Mouse (Mus musculus): Measurements from ENCODE around the gene Wipf1. TPM values are rescaled to one million over a fixed set of nuclear protein-coding genes. Genes with fewer than 3 reads are reported as not detected.
"Not testable (repeated sequence)": the region's sequence is repeated elsewhere in the genome, so short reads cannot be mapped to it uniquely, and the experiment has no call there.

The Wipf1 gene
- polyA plus RNA-seq, 1 experiment from 2014 or later = 1.9 TPM

DNA sequence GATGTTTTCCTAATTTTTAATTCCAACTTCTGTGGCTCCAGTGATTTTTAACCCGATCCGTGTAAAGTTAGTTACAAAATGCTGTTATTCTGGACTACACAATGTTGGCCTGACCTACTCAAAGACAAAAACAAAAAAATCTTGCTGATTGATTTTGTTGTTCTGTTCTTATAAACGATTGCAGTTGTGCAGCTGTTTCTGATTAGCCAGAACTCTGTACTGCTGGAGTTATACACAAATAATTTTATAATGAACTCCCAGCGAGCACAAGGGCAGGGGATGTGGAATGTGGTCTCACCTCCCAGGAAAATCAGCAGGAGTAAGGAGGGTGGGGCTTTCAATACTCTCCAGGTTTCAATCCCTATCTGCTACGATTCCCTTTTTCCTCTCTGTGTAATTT is 10.6 kb downstream of the Wipf1 start:
- Histone ChIP-seq H3K27ac (replicated peaks) (no peak overlapping the region), H3K36me3 (no peaks in the 10 kb centered on the region), H3K4me3 (no peak overlapping the region), H3K4me2 (replicated peaks) (no peak overlapping the region), H3K27me3 (no peaks in the 10 kb centered on the region), H3K9me3 (no peaks in the 10 kb centered on the region), H3K9ac (replicated peaks) (no peak overlapping the region), H3K4me1 (no peaks in the 10 kb centered on the region)
- WGBS = 86% methylated on average over 5 of the region's 5 CpGs
- no peak for ATAC-seq (replicated peaks)

- no peak overlapping the region for H3K9ac ChIP-seq (replicated peaks)
- 99% methylated on average over 2 of the region's 2 CpGs for WGBS
- H3K4me2 ChIP-seq (replicated peaks) = no peak overlapping the region
- H3K9me3 ChIP-seq = no peaks in the 10 kb centered on the region
- H3K27me3 ChIP-seq = no peaks in the 10 kb centered on the region
- H3K27ac ChIP-seq (replicated peaks) = no peak overlapping the region
- no peak overlapping the region for H3K4me3 ChIP-seq
- no peak for ATAC-seq (replicated peaks)
- H3K36me3 ChIP-seq = no peaks in the 10 kb centered on the region
- no peaks in the 10 kb centered on the region for H3K4me1 ChIP-seq
Measured at GRCm38 (mm10) chr2:73518311-73518710, 11.2 kb downstream of the Wipf1 start.

DNA sequence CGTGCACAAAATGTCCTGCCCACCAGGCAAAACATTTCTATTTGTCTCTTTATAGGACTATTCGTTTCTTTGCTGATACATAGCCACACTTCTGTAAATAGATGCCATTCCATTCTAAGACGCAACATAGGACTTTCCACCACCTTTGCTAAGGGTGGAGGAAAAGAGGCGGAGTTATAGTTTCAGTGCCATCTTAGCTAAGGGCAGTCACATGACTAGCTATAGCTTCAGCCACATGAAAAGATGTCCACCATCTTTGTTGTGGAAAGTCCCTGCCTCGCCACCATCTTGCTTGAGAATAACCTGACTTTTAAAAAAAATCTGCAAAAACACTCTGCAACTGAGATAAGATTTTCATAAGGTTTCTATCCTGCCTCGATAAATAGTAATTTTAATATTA is 15.4 kb downstream of the Wipf1 start:
- H3K4me3 ChIP-seq = no peak overlapping the region
- no peak overlapping the region for H3K9ac ChIP-seq (replicated peaks)
- H3K4me2 ChIP-seq (replicated peaks) = no peak overlapping the region
- WGBS = 93% methylated on average over 6 of the region's 6 CpGs
- H3K4me1 ChIP-seq = no peaks in the 10 kb centered on the region
- no peaks in the 10 kb centered on the region for H3K36me3 ChIP-seq
- no peaks in the 10 kb centered on the region for H3K27me3 ChIP-seq
- H3K27ac ChIP-seq (replicated peaks) = no peak overlapping the region
- no peak for ATAC-seq (replicated peaks)
- H3K9me3 ChIP-seq = no peaks in the 10 kb centered on the region

DNA sequence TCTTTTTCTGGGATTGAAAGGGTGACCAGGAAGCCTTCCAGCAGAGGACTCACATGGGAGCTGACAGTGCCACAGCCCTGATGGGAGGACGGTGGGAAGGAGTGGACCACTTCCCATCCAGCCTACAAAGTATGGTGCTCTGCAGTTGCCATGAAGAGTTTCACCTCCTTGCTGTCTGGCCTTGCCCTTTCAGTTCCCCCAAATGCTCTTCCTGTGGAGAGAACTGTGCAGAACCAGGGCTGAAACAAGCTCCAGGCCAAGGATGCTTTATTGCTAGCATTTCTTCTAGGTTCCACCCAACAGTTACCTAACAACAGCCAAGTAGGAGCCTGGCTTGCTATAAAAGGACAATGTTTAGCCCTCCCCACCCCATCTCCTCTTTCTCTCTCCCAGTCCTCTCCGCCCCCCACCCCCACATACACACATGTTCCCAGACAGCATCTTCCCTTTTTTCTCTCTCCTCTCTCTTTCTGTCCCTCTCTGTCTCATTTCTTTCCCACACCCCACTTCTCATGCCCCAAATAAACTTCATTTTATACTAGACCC is 16.3 kb downstream of the Wipf1 start:
- no peak overlapping the region for H3K4me3 ChIP-seq
- H3K4me1 ChIP-seq = no peaks in the 10 kb centered on the region
- no peaks in the 10 kb centered on the region for H3K36me3 ChIP-seq
- no peak overlapping the region for H3K4me2 ChIP-seq (replicated peaks)
- no peaks in the 10 kb centered on the region for H3K27me3 ChIP-seq
- no peak for ATAC-seq (replicated peaks)
- WGBS = 86% methylated on average over 2 of the region's 2 CpGs
- H3K9ac ChIP-seq (replicated peaks) = no peak overlapping the region
- no peaks in the 10 kb centered on the region for H3K9me3 ChIP-seq
- H3K27ac ChIP-seq (replicated peaks) = no peak overlapping the region

DNA sequence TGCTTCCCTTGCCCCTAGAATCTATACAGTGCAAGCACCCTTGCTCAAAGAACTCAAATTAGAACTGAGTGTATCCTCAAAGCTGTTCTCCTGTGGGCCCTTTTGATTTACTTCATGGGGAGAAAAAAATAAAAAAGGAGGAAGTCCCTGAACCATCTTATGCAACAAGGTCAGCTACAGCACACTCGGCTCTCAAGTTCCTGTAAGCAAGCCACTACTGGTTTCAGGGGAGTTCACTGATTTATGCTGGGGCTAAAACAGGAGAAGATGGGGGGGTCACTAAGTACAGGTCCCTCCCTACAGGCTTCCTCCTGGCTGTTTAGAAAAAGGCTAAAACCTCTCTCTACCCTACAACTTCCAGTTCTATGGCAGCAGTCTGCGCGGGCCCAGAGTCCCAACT is 17.5 kb downstream of the Wipf1 start:
- Histone ChIP-seq H3K4me2 (replicated peaks) (no peak overlapping the region), H3K9me3 (no peaks in the 10 kb centered on the region), H3K36me3 (no peaks in the 10 kb centered on the region), H3K9ac (replicated peaks) (no peak overlapping the region), H3K4me1 (no peaks in the 10 kb centered on the region), H3K27me3 (no peaks in the 10 kb centered on the region), H3K27ac (replicated peaks) (no peak overlapping the region), H3K4me3 (no peak overlapping the region)
- 89% methylated on average over 3 of the region's 3 CpGs for WGBS
- ATAC-seq (replicated peaks) = no peak

DNA sequence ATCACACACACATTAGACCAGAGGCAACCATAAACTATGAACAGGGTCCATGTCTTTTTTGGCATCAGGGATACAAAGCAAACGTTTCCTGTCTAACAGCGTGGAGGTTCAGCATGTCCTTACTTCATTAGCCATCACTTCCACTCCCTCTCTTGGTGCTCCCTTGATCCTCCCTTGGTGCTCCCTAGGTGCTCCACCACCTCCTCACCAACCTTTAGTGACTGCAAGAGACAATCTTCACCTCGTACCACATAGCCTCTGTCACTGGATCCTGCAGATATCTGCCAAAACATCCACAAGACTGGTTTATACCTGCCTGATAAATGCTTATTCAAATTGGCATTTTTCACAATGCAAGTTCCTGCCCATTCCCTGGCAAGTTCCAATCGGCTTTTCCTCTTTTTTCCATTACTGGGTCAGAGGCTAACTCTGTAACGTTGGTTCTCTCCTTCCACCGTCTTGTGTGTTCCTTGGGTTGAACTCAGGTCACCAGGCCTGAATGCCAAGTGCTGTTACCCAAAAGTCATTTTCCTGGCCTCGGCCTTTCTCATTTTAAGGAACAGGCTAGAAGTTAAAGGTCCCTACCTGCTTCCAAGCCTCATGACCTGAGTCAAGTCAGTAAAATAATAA is 18.7 kb downstream of the Wipf1 start:
- H3K9me3 ChIP-seq = no peaks in the 10 kb centered on the region
- no peaks in the 10 kb centered on the region for H3K4me1 ChIP-seq
- 91% methylated on average over 7 of the region's 7 CpGs for WGBS
- H3K27ac ChIP-seq (replicated peaks) = no peak overlapping the region
- H3K27me3 ChIP-seq = no peaks in the 10 kb centered on the region
- no peak overlapping the region for H3K9ac ChIP-seq (replicated peaks)
- H3K4me2 ChIP-seq (replicated peaks) = no peak overlapping the region
- no peak for ATAC-seq (replicated peaks)
- no peaks in the 10 kb centered on the region for H3K36me3 ChIP-seq
- H3K4me3 ChIP-seq = no peak overlapping the region

DNA sequence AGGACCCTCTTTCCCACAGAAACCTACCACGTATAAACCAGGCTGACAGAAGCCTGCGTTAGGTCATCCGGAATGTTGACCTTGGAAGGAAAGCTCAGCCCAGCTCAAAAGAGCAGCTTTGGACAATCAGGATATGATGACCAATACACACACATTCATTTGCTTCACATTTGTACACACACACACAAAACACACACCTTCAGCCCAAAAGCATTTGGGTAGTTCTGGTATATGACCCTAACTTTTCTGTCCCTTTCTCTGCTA is 19.6 kb downstream of the Wipf1 start:
- H3K4me1 ChIP-seq = no peaks in the 10 kb centered on the region
- no peak overlapping the region for H3K4me3 ChIP-seq
- no peak for ATAC-seq (replicated peaks)
- no peaks in the 10 kb centered on the region for H3K27me3 ChIP-seq
- H3K9me3 ChIP-seq = no peaks in the 10 kb centered on the region
- H3K36me3 ChIP-seq = no peaks in the 10 kb centered on the region
- 89% methylated on average over 3 of the region's 3 CpGs for WGBS
- no peak overlapping the region for H3K9ac ChIP-seq (replicated peaks)
- no peak overlapping the region for H3K27ac ChIP-seq (replicated peaks)
- no peak overlapping the region for H3K4me2 ChIP-seq (replicated peaks)

- no peaks in the 10 kb centered on the region for H3K36me3 ChIP-seq
- WGBS = 65% methylated on average over 15 of the region's 15 CpGs
- no peak for ATAC-seq (replicated peaks)
- no peaks in the 10 kb centered on the region for H3K9me3 ChIP-seq
- H3K4me2 ChIP-seq (replicated peaks) = no peak overlapping the region
- no peaks in the 10 kb centered on the region for H3K4me1 ChIP-seq
- no peak overlapping the region for H3K9ac ChIP-seq (replicated peaks)
- H3K27ac ChIP-seq (replicated peaks) = no peak overlapping the region
- no peak overlapping the region for H3K4me3 ChIP-seq
- no peaks in the 10 kb centered on the region for H3K27me3 ChIP-seq
Measured at GRCm38 (mm10) chr2:73509248-73510024, 20.1 kb downstream of the Wipf1 start.

DNA sequence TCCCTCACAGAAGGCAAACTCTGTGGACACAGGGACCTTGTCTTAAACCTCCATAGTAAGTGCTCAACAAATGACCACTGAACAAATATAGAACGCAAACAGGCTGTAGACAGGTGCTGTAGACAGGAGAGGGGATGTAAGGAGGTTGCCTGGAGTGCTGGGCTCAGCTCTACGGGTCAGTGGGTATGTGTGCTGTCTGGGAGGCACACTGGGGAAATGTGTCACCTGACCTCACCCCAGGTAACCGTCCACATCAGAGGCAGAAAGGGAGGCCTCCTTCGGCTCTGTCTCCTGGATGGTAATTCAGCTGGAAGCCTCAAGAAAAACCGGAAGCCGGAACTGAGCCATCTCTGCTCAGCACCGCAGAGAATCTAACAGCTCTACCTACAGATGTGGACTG is 21.6 kb downstream of the Wipf1 start:
- no peaks in the 10 kb centered on the region for H3K27me3 ChIP-seq
- no peak for ATAC-seq (replicated peaks)

GRCm38 (mm10) chr2:73506337-73506736 is 23.2 kb downstream of the Wipf1 start:
- H3K4me3 ChIP-seq; H3K27ac ChIP-seq (replicated peaks); H3K9ac ChIP-seq (replicated peaks); ATAC-seq (replicated peaks); H3K36me3 ChIP-seq; H3K27me3 ChIP-seq; H3K9me3 ChIP-seq; H3K4me1 ChIP-seq; H3K4me2 ChIP-seq (replicated peaks): not testable (repeated sequence)
- whole genome bisulfite sequencing = 93% methylated on average over 4 of the region's 4 CpGs

More for the DNA sequence above, 21.6 kb downstream of the Wipf1 start:
- no peak overlapping the region for H3K4me3 ChIP-seq
- no peaks in the 10 kb centered on the region for H3K4me1 ChIP-seq
- H3K36me3 ChIP-seq = no peaks in the 10 kb centered on the region
- WGBS = 84% methylated on average over 7 of the region's 7 CpGs
- H3K9me3 ChIP-seq = no peaks in the 10 kb centered on the region
- H3K4me2 ChIP-seq (replicated peaks) = no peak overlapping the region
- H3K27ac ChIP-seq (replicated peaks) = no peak overlapping the region
- H3K9ac ChIP-seq (replicated peaks) = no peak overlapping the region

DNA sequence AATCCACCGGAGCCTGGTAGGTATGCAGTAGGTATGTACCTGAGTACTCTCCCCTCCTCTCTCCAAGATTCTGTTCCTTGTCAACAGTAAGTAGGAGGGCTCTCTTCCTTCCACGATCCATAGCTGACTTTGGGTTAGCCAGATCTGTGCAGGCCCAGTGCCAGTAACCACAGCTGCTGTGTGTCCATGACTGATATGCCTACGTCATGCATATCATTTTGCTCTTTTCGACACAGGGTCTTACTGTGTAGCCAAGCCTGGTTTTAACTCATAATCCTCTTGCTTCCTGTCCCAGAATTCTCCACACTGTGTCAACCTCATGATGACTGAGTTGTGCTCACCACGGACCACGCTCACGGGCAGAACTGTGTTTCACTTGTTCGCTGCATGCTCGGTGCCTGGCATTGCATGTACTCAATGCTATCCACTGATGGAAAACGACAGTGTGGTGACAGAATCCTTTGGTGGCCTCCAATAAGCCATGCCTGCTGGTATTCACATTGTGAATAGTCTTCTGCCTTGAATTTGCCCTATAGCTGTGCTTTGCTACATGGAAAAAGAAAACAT is 26.6 kb downstream of the Wipf1 start:
- no peak for ATAC-seq (replicated peaks)
- H3K4me2 ChIP-seq (replicated peaks) = no peak overlapping the region
- H3K27ac ChIP-seq (replicated peaks) = no peak overlapping the region
- no peaks in the 10 kb centered on the region for H3K9me3 ChIP-seq
- H3K9ac ChIP-seq (replicated peaks) = no peak overlapping the region
- 84% methylated on average over 10 of the region's 10 CpGs for WGBS
- no peaks in the 10 kb centered on the region for H3K27me3 ChIP-seq
- H3K4me3 ChIP-seq = no peak overlapping the region
- no peaks in the 10 kb centered on the region for H3K36me3 ChIP-seq
- H3K4me1 ChIP-seq = no peaks in the 10 kb centered on the region

DNA sequence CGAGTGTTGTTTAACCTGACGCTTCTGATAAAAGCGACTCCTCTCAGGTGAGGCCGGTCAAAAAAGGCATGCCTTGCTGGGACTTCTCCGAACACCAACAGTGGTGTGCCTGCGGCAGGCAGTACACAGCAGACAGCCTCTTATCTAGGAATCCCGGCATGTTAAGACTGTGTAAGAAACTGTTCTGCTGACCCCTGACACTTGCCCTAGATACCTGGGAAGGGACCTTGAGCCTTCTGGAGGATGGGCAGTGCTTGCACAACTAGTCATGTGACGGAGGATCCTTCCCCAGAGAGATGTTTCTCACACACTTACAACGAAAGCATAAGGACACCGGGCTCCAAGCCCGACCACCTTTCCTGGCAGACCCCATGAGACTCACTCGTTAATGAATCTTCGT is 28.7 kb downstream of the Wipf1 start:
- H3K9me3 ChIP-seq = no peaks in the 10 kb centered on the region
- ATAC-seq (replicated peaks) = no peak
- H3K4me3 ChIP-seq = no peak overlapping the region
- no peaks in the 10 kb centered on the region for H3K4me1 ChIP-seq
- H3K9ac ChIP-seq (replicated peaks) = no peak overlapping the region
- no peaks in the 10 kb centered on the region for H3K27me3 ChIP-seq
- H3K4me2 ChIP-seq (replicated peaks) = no peak overlapping the region
- H3K27ac ChIP-seq (replicated peaks) = no peak overlapping the region
- WGBS = 87% methylated on average over 13 of the region's 13 CpGs
- no peaks in the 10 kb centered on the region for H3K36me3 ChIP-seq

Data from forebrain, embryonic 15.5 days (tissue).